Mouse (Mus musculus): ENCODE measurements around the gene Scg2. TPM values are rescaled to one million over a fixed set of nuclear protein-coding genes. Genes with fewer than 3 reads are reported as not detected.

The Scg2 gene
- polyA plus RNA-seq (2011; ENCODE audit: insufficient read length, low read depth, missing spikeins), result 0.48 and 2.4 TPM in 2 replicates

- Histone ChIP-seq H3K27ac (ENCODE audit: insufficient read depth, low read length) (no peak within 1 kb of the TSS), H3K4me1 (ENCODE audit: control insufficient read depth, insufficient read depth, low read length) (no peaks in the 10 kb centered on the region), H3K4me3 (ENCODE audit: insufficient read depth, low read length) (no peak within 1 kb of the TSS)
- TF ChIP-seq POLR2A (IDR thresholded peaks at IDR 0.05; ENCODE audit: low read depth, low read length) (no peak), CTCF (IDR thresholded peaks at IDR 0.05; ENCODE audit: borderline replicate concordance, insufficient read depth, low read length) (no peak)
These were observed at the start of gene Scg2 for GRCm38 (mm10) chr1:79439609-79440308. Scg2 (minus strand) TSS chr1:79440120.

- TF ChIP-seq CTCF (IDR thresholded peaks at IDR 0.05; ENCODE audit: borderline replicate concordance, insufficient read depth, low read length), result no peak
- TF ChIP-seq POLR2A (IDR thresholded peaks at IDR 0.05; ENCODE audit: low read depth, low read length), result no peak
- no peak overlapping the region for H3K27ac ChIP-seq (ENCODE audit: insufficient read depth, low read length)
- H3K4me3 ChIP-seq (ENCODE audit: insufficient read depth, low read length), result no peak overlapping the region
- no peaks in the 10 kb centered on the region for H3K4me1 ChIP-seq (ENCODE audit: control insufficient read depth, insufficient read depth, low read length)
These were observed 45.6 kb upstream of the Scg2 start for GRCm38 (mm10) chr1:79485546-79485945.

- H3K27ac ChIP-seq (ENCODE audit: insufficient read depth, low read length), result peak overlapping the region; percentile 68; the same call in 1 of the 2 replicates
- H3K4me1 ChIP-seq (ENCODE audit: control insufficient read depth, insufficient read depth, low read length), result peaks cover 5% of the 10 kb centered on the region; the same call in 1 of the 2 replicates
- no peak overlapping the region for H3K4me3 ChIP-seq (ENCODE audit: insufficient read depth, low read length)
- no peak for TF ChIP-seq POLR2A (IDR thresholded peaks at IDR 0.05; ENCODE audit: low read depth, low read length)
- no peak for TF ChIP-seq CTCF (IDR thresholded peaks at IDR 0.05; ENCODE audit: borderline replicate concordance, insufficient read depth, low read length)
These were observed 30.9 kb upstream of the Scg2 start for GRCm38 (mm10) chr1:79470856-79471255.

- Histone ChIP-seq H3K27ac (ENCODE audit: insufficient read depth, low read length) (no peak overlapping the region; the same call in 1 of the 2 replicates), H3K4me3 (ENCODE audit: insufficient read depth, low read length) (no peak overlapping the region), H3K4me1 (ENCODE audit: control insufficient read depth, insufficient read depth, low read length) (peaks cover 5% of the 10 kb centered on the region; the same call in 1 of the 2 replicates)
- TF ChIP-seq POLR2A (IDR thresholded peaks at IDR 0.05; ENCODE audit: low read depth, low read length) (no peak), CTCF (IDR thresholded peaks at IDR 0.05; ENCODE audit: borderline replicate concordance, insufficient read depth, low read length) (no peak)
These were observed 30.0 kb upstream of the Scg2 start for GRCm38 (mm10) chr1:79469871-79470270.

- Histone ChIP-seq H3K4me3 (ENCODE audit: insufficient read depth, low read length) (no peak overlapping the region), H3K27ac (ENCODE audit: insufficient read depth, low read length) (no peak overlapping the region), H3K4me1 (ENCODE audit: control insufficient read depth, insufficient read depth, low read length) (peaks cover 5% of the 10 kb centered on the region; the same call in 1 of the 2 replicates)
- TF ChIP-seq CTCF (IDR thresholded peaks at IDR 0.05; ENCODE audit: borderline replicate concordance, insufficient read depth, low read length) (no peak), POLR2A (IDR thresholded peaks at IDR 0.05; ENCODE audit: low read depth, low read length) (no peak)
These were observed 26.7 kb upstream of the Scg2 start for GRCm38 (mm10) chr1:79466585-79466984.

- no peak overlapping the region for H3K4me3 ChIP-seq (ENCODE audit: insufficient read depth, low read length)
- TF ChIP-seq POLR2A (IDR thresholded peaks at IDR 0.05; ENCODE audit: low read depth, low read length), result no peak
- TF ChIP-seq CTCF (IDR thresholded peaks at IDR 0.05; ENCODE audit: borderline replicate concordance, insufficient read depth, low read length), result no peak
- H3K4me1 ChIP-seq (ENCODE audit: control insufficient read depth, insufficient read depth, low read length), result no peaks in the 10 kb centered on the region
- no peak overlapping the region for H3K27ac ChIP-seq (ENCODE audit: insufficient read depth, low read length)
These were observed 18.6 kb upstream of the Scg2 start for GRCm38 (mm10) chr1:79458558-79458957.

- H3K4me1 ChIP-seq (ENCODE audit: control insufficient read depth, insufficient read depth, low read length), result no peaks in the 10 kb centered on the region
- TF ChIP-seq POLR2A (IDR thresholded peaks at IDR 0.05; ENCODE audit: low read depth, low read length), result no peak
- no peak for TF ChIP-seq CTCF (IDR thresholded peaks at IDR 0.05; ENCODE audit: borderline replicate concordance, insufficient read depth, low read length)
- H3K27ac ChIP-seq (ENCODE audit: insufficient read depth, low read length), result no peak overlapping the region
- no peak overlapping the region for H3K4me3 ChIP-seq (ENCODE audit: insufficient read depth, low read length)
These were observed 14.2 kb upstream of the Scg2 start for GRCm38 (mm10) chr1:79454164-79454563.

GRCm38 (mm10) chr1:79452339-79452738 is 12.4 kb upstream of the Scg2 start:
- H3K27ac ChIP-seq (ENCODE audit: insufficient read depth, low read length), result no peak overlapping the region
- no peaks in the 10 kb centered on the region for H3K4me1 ChIP-seq (ENCODE audit: control insufficient read depth, insufficient read depth, low read length)
- no peak overlapping the region for H3K4me3 ChIP-seq (ENCODE audit: insufficient read depth, low read length)
- TF ChIP-seq POLR2A (IDR thresholded peaks at IDR 0.05; ENCODE audit: low read depth, low read length), result no peak
- no peak for TF ChIP-seq CTCF (IDR thresholded peaks at IDR 0.05; ENCODE audit: borderline replicate concordance, insufficient read depth, low read length)

GRCm38 (mm10) chr1:79450343-79451021 is 10.6 kb upstream of the Scg2 start:
- Histone ChIP-seq H3K4me1 (ENCODE audit: control insufficient read depth, insufficient read depth, low read length) (no peaks in the 10 kb centered on the region), H3K4me3 (ENCODE audit: insufficient read depth, low read length) (no peak overlapping the region), H3K27ac (ENCODE audit: insufficient read depth, low read length) (no peak overlapping the region)
- TF ChIP-seq POLR2A (IDR thresholded peaks at IDR 0.05; ENCODE audit: low read depth, low read length), result no peak
- TF ChIP-seq CTCF (IDR thresholded peaks at IDR 0.05; ENCODE audit: borderline replicate concordance, insufficient read depth, low read length), result no peak

- Histone ChIP-seq H3K4me1 (ENCODE audit: control insufficient read depth, insufficient read depth, low read length) (no peaks in the 10 kb centered on the region), H3K27ac (ENCODE audit: insufficient read depth, low read length) (no peak overlapping the region), H3K4me3 (ENCODE audit: insufficient read depth, low read length) (no peak overlapping the region)
- TF ChIP-seq CTCF (IDR thresholded peaks at IDR 0.05; ENCODE audit: borderline replicate concordance, insufficient read depth, low read length) (no peak), POLR2A (IDR thresholded peaks at IDR 0.05; ENCODE audit: low read depth, low read length) (no peak)
These were observed 10.0 kb upstream of the Scg2 start for GRCm38 (mm10) chr1:79449943-79450342.

All from embryonic fibroblast, embryonic 13.5 days (primary cell).